Mouse (Mus musculus): ENCODE results near the gene Lrsam1. TPM values are rescaled to one million over a fixed set of nuclear protein-coding genes. Genes with fewer than 3 reads are reported as not detected.

Gene Lrsam1
- polyA plus RNA-seq, 1 experiment from 2014 or later = 7.4 TPM

DNA sequence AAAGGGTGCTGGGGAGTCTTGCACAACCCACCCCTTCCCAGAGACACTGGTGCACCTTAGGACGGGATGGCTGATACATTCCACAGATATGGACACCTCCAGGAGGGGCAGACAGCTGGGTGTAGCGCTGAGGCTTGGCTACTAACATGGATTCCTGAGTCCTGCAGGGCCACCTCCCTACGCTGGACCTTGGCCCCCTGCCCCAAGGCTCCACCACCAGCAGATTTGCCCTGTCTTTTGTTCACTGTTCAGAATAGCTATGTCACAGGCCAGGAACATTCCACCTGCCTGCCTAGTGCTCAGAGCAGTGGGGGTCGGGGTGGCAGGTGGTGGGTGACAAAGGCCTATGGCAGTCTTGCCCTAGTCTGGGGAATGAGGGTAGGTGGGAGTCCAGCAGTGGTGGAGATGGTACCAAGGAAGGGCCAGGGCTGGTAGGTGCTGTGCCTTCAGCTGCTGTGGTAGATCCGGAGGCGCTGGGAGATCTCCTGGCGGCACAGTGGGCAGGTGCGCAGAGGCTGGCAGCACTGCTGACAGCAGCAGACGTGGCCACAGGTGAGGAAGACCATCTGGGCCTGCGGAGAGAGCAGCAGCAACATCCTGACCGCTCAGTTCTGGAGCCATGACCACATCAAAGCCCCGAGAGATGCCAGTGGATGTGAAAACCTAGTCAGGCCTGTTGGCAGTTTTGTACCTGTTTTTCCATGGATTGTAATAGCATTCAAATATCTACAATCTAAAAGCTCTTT lies 34.9 kb downstream of the Lrsam1 start:
- no peak overlapping the region for H3K4me2 ChIP-seq (ENCODE audit: low read length)
- H3K27ac ChIP-seq (replicated peaks in 1 of 2; ENCODE audit: control insufficient read depth in 1 of 2, insufficient read depth in 1 of 2, low read depth in 2 of 2, low read length in 2 of 2) = no peak overlapping the region
- no peaks in the 10 kb centered on the region for H3K9me3 ChIP-seq (ENCODE audit: control insufficient read depth, low read length)
- ATAC-seq (ENCODE audit: insufficient number of reproducible peaks, insufficient read depth, low FRiP score, low read depth) = no peak
- H3K4me3 ChIP-seq (ENCODE audit: control insufficient read depth in 1 of 2, insufficient read depth in 1 of 2, low read depth in 1 of 2, low read length in 2 of 2) = no peak overlapping the region
- 84% methylated on average over 12 of the region's 12 CpGs for WGBS
- H3K4me1 ChIP-seq (ENCODE audit: control insufficient read depth in 2 of 2, insufficient read depth in 2 of 2, low read length in 2 of 2) = no peaks in the 10 kb centered on the region
- peaks cover 60% of the 10 kb centered on the region for H3K36me3 ChIP-seq (ENCODE audit: control insufficient read depth, insufficient read depth, low read length)
- no peak overlapping the region for H3K9ac ChIP-seq (ENCODE audit: low read length)
- no peaks in the 10 kb centered on the region for H3K27me3 ChIP-seq (ENCODE audit: control insufficient read depth, insufficient read depth, low read length)

GRCm38 (mm10) chr2:32924306-32924844 lies 37.0 kb downstream of the Lrsam1 start:
- Histone ChIP-seq H3K9me3 (ENCODE audit: control insufficient read depth, low read length) (no peaks in the 10 kb centered on the region), H3K4me2 (ENCODE audit: low read length) (no peak overlapping the region), H3K4me3 (ENCODE audit: control insufficient read depth in 1 of 2, insufficient read depth in 1 of 2, low read depth in 1 of 2, low read length in 2 of 2) (no peak overlapping the region), H3K4me1 (ENCODE audit: control insufficient read depth in 2 of 2, insufficient read depth in 2 of 2, low read length in 2 of 2) (no peaks in the 10 kb centered on the region), H3K27ac (replicated peaks in 1 of 2; ENCODE audit: control insufficient read depth in 1 of 2, insufficient read depth in 1 of 2, low read depth in 2 of 2, low read length in 2 of 2) (no peak overlapping the region), H3K9ac (ENCODE audit: low read length) (no peak overlapping the region), H3K36me3 (ENCODE audit: control insufficient read depth, insufficient read depth, low read length) (peaks cover 75% of the 10 kb centered on the region), H3K27me3 (ENCODE audit: control insufficient read depth, insufficient read depth, low read length) (no peaks in the 10 kb centered on the region)
- no peak; the same call in 1 of the 2 replicates for ATAC-seq (ENCODE audit: insufficient number of reproducible peaks, insufficient read depth, low FRiP score, low read depth)
- 68% methylated on average over 10 of the region's 10 CpGs for WGBS

DNA sequence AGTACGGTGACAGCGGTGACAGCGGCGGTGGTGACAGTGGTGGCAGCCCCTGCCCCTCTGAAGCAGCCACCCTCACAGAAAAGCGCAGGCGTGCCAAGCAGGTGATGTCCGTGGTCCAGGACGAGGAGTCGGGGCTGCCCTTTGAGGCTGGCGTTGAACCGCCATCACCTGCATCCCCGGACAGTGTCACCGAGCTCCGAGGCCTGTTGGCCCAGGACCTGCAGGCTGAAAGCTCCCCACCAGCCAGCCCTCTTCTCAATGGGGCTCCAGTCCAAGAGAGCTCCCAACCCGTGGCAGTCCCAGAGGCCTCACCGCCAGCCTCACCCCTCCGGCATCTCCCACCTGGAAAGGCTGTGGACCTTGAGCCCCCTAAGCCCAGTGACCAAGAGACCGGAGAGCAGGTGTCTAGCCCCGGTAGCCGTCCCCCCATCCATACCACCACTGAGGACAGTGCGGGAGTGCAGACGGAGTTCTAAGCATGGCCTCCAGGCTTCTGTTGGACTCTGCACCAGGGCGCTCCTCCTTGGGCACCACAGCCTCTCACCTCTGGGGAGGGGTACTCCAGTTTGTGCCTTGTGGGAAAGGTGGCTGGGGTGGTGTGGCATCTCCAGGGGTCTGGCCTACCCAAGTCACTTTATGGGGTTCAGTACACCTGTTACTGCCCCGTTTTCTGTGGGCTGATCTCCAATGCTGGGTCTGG lies 37.7 kb downstream of the Lrsam1 start:
- H3K27ac ChIP-seq (replicated peaks in 1 of 2; ENCODE audit: control insufficient read depth in 1 of 2, insufficient read depth in 1 of 2, low read depth in 2 of 2, low read length in 2 of 2) = no peak overlapping the region
- 89% methylated on average over 24 of the region's 24 CpGs for WGBS
- no peak overlapping the region for H3K4me3 ChIP-seq (ENCODE audit: control insufficient read depth in 1 of 2, insufficient read depth in 1 of 2, low read depth in 1 of 2, low read length in 2 of 2)
- H3K36me3 ChIP-seq (ENCODE audit: control insufficient read depth, insufficient read depth, low read length) = peaks cover 82% of the 10 kb centered on the region
- H3K9ac ChIP-seq (ENCODE audit: low read length) = no peak overlapping the region
- H3K9me3 ChIP-seq (ENCODE audit: control insufficient read depth, low read length) = no peaks in the 10 kb centered on the region
- H3K27me3 ChIP-seq (ENCODE audit: control insufficient read depth, insufficient read depth, low read length) = no peaks in the 10 kb centered on the region
- ATAC-seq (ENCODE audit: insufficient number of reproducible peaks, insufficient read depth, low FRiP score, low read depth) = 0 out of 2 replicates have a peak, but pooled peaks have one; percentile 4
- H3K4me2 ChIP-seq (ENCODE audit: low read length) = no peak overlapping the region
- H3K4me1 ChIP-seq (ENCODE audit: control insufficient read depth in 2 of 2, insufficient read depth in 2 of 2, low read length in 2 of 2) = no peaks in the 10 kb centered on the region

DNA sequence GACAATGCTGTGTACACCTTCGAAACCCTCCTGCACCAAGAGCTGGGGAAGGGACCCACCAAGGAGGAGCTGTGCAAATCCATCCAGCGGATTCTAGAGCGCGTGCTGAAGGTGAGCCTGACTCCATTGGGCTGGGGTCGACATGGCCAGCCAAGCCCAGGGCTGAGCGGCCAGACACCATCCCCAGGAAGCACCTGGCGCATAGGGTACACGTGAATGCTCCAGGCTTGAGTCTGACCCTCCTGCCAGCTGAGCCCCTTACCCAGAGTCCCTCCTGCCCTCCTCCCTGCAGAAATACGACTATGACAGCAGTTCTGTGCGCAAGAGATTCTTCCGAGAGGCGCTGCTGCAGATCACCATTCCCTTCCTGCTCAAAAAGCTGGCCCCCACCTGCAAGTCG lies 38.9 kb downstream of the Lrsam1 start:
- no peak overlapping the region for H3K4me2 ChIP-seq (ENCODE audit: low read length)
- no peaks in the 10 kb centered on the region; a peak in 1 of 4 replicates for H3K4me1 ChIP-seq (ENCODE audit: control insufficient read depth in 2 of 2, insufficient read depth in 2 of 2, low read length in 2 of 2)
- H3K27ac ChIP-seq (replicated peaks in 1 of 2; ENCODE audit: control insufficient read depth in 1 of 2, insufficient read depth in 1 of 2, low read depth in 2 of 2, low read length in 2 of 2) = no peak overlapping the region
- H3K9me3 ChIP-seq (ENCODE audit: control insufficient read depth, low read length) = no peaks in the 10 kb centered on the region
- no peak overlapping the region for H3K9ac ChIP-seq (ENCODE audit: low read length)
- no peak for ATAC-seq (ENCODE audit: insufficient number of reproducible peaks, insufficient read depth, low FRiP score, low read depth)
- 88% methylated on average over 13 of the region's 13 CpGs for WGBS
- H3K36me3 ChIP-seq (ENCODE audit: control insufficient read depth, insufficient read depth, low read length) = peaks cover 93% of the 10 kb centered on the region
- H3K27me3 ChIP-seq (ENCODE audit: control insufficient read depth, insufficient read depth, low read length) = no peaks in the 10 kb centered on the region
- no peak overlapping the region for H3K4me3 ChIP-seq (ENCODE audit: control insufficient read depth in 1 of 2, insufficient read depth in 1 of 2, low read depth in 1 of 2, low read length in 2 of 2)

GRCm38 (mm10) chr2:32921801-32922380 lies 39.5 kb downstream of the Lrsam1 start:
- Histone ChIP-seq H3K27ac (replicated peaks in 1 of 2; ENCODE audit: control insufficient read depth in 1 of 2, insufficient read depth in 1 of 2, low read depth in 2 of 2, low read length in 2 of 2) (no peak overlapping the region), H3K4me3 (ENCODE audit: control insufficient read depth in 1 of 2, insufficient read depth in 1 of 2, low read depth in 1 of 2, low read length in 2 of 2) (no peak overlapping the region), H3K4me1 (ENCODE audit: control insufficient read depth in 2 of 2, insufficient read depth in 2 of 2, low read length in 2 of 2) (peaks cover 0 to 5% of the 10 kb centered on the region in 2 experiments; a peak in 2 of 4 replicates), H3K4me2 (ENCODE audit: low read length) (no peak overlapping the region), H3K27me3 (ENCODE audit: control insufficient read depth, insufficient read depth, low read length) (no peaks in the 10 kb centered on the region), H3K9ac (ENCODE audit: low read length) (no peak overlapping the region), H3K36me3 (ENCODE audit: control insufficient read depth, insufficient read depth, low read length) (peaks cover 94% of the 10 kb centered on the region), H3K9me3 (ENCODE audit: control insufficient read depth, low read length) (no peaks in the 10 kb centered on the region)
- no peak for ATAC-seq (ENCODE audit: insufficient number of reproducible peaks, insufficient read depth, low FRiP score, low read depth)
- 90% methylated on average over 15 of the region's 15 CpGs for WGBS

DNA sequence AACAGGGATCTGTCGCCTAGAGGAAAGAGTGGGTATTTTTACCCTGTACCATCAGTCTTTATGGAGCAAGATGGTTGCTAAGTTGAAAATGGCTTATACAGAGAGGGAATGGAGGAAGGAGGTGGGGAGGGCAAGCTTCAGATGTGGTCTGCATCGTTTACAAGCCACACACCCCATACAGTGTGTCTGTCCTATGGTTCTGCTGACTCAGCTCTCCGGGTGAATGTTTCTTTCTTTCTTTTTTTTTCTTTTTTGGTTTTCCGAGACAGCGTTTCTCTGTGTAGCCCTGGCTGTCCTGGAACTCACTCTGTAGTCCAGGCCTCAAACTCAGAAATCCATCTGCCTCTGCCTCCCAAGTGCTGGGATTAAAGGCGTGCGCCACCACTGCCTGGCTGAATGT lies 40.2 kb downstream of the Lrsam1 start:
- H3K4me2 ChIP-seq (ENCODE audit: low read length) = no peak overlapping the region

GRCm38 (mm10) chr2:32918391-32918790 lies 43.0 kb downstream of the Lrsam1 start:
- no peak overlapping the region for H3K4me2 ChIP-seq (ENCODE audit: low read length)
- no peak overlapping the region for H3K9ac ChIP-seq (ENCODE audit: low read length)
- H3K36me3 ChIP-seq (ENCODE audit: control insufficient read depth, insufficient read depth, low read length) = peaks cover 79% of the 10 kb centered on the region

More for the DNA sequence above, 40.2 kb downstream of the Lrsam1 start:
- Histone ChIP-seq H3K9ac (ENCODE audit: low read length) (no peak overlapping the region), H3K9me3 (ENCODE audit: control insufficient read depth, low read length) (no peaks in the 10 kb centered on the region), H3K4me3 (ENCODE audit: control insufficient read depth in 1 of 2, insufficient read depth in 1 of 2, low read depth in 1 of 2, low read length in 2 of 2) (no peak overlapping the region), H3K36me3 (ENCODE audit: control insufficient read depth, insufficient read depth, low read length) (peaks cover 96% of the 10 kb centered on the region), H3K4me1 (ENCODE audit: control insufficient read depth in 2 of 2, insufficient read depth in 2 of 2, low read length in 2 of 2) (peaks cover 0 to 5% of the 10 kb centered on the region in 2 experiments; a peak in 2 of 4 replicates), H3K27me3 (ENCODE audit: control insufficient read depth, insufficient read depth, low read length) (no peaks in the 10 kb centered on the region), H3K27ac (replicated peaks in 1 of 2; ENCODE audit: control insufficient read depth in 1 of 2, insufficient read depth in 1 of 2, low read depth in 2 of 2, low read length in 2 of 2) (no peak overlapping the region)
- 72% methylated on average over 7 of the region's 7 CpGs for WGBS
- no peak for ATAC-seq (ENCODE audit: insufficient number of reproducible peaks, insufficient read depth, low FRiP score, low read depth)

More at GRCm38 (mm10) chr2:32918391-32918790, 43.0 kb downstream of the Lrsam1 start:
- Histone ChIP-seq H3K4me3 (ENCODE audit: control insufficient read depth in 1 of 2, insufficient read depth in 1 of 2, low read depth in 1 of 2, low read length in 2 of 2) (no peak overlapping the region), H3K4me1 (ENCODE audit: control insufficient read depth in 2 of 2, insufficient read depth in 2 of 2, low read length in 2 of 2) (peaks cover 18 to 24% of the 10 kb centered on the region in 2 experiments), H3K27me3 (ENCODE audit: control insufficient read depth, insufficient read depth, low read length) (no peaks in the 10 kb centered on the region), H3K9me3 (ENCODE audit: control insufficient read depth, low read length) (no peaks in the 10 kb centered on the region), H3K27ac (replicated peaks in 1 of 2; ENCODE audit: control insufficient read depth in 1 of 2, insufficient read depth in 1 of 2, low read depth in 2 of 2, low read length in 2 of 2) (no peak overlapping the region)
- ATAC-seq (ENCODE audit: insufficient number of reproducible peaks, insufficient read depth, low FRiP score, low read depth) = no peak
- WGBS = 81% methylated on average over 9 of the region's 9 CpGs
